Mouse (Mus musculus) forebrain, postnatal 0 days (tissue): ENCODE measurements at regions not wholly inside any gene's neighbourhood (a gene's known extent, or its start where the extent isn't known, plus 50 kb on each side); places are given as distances from the start of the nearest gene placed in this dataset.

ENCODE experiments used
- ATAC-seq: fragments of 200-750 bp; cut with Nextera tagmentation; 2 replicates; pipeline ENCODE4 v1.8.0; 2017; ENCODE audit warnings: mild to moderate bottlenecking, moderate library complexity
- DNase-seq: peaks from one replicate; pipeline ENCODE4 v3.0.0-alpha.2; 2015
- H3K27ac ChIP-seq: fragments of 300-500 bp; sonication (generic); 2 replicates; pipeline ENCODE4 v1.5.1; 2014; ENCODE audit warnings: low read depth, mild to moderate bottlenecking, antibody characterized with exemption, low read length, moderate library complexity, mixed read lengths
- H3K27me3 ChIP-seq: fragments of 300-500 bp; sonication (generic); 2 replicates; pipeline ENCODE4 v1.6.1; 2014; ENCODE audit warnings: mild to moderate bottlenecking, low read length, mixed read lengths; ENCODE audit not compliant: insufficient read depth
- H3K36me3 ChIP-seq: fragments of 300-500 bp; sonication (generic); 2 replicates; pipeline ENCODE4 v1.6.1; 2014; ENCODE audit warnings: mild to moderate bottlenecking, moderate library complexity; ENCODE audit not compliant: insufficient read depth
- H3K4me1 ChIP-seq: fragments of 300-500 bp; sonication (generic); 2 replicates; pipeline ENCODE4 v1.6.1; 2014; ENCODE audit warnings: antibody characterized with exemption; ENCODE audit not compliant: insufficient read depth
- H3K4me2 ChIP-seq: fragments of 300-500 bp; sonication (generic); 2 replicates; pipeline ENCODE4 v1.6.1; 2014; ENCODE audit warnings: low read depth, mild to moderate bottlenecking, moderate library complexity
- H3K4me3 ChIP-seq: fragments of 300-500 bp; sonication (generic); 2 replicates; pipeline ENCODE4 v1.5.1; 2014; ENCODE audit warnings: low read depth, low read length, mixed read lengths
- H3K9ac ChIP-seq: fragments of 300-500 bp; sonication (generic); 2 replicates; pipeline ENCODE4 v1.6.1; 2014; ENCODE audit warnings: mild to moderate bottlenecking
- H3K9me3 ChIP-seq: fragments of 300-500 bp; sonication (generic); 2 replicates; pipeline ENCODE4 v1.6.1; 2016; ENCODE audit warnings: low read length
- CTCF ChIP-seq: sonication (generic); IDR thresholded peaks from 2 replicates; pipeline ENCODE4 v1.5.1; 2016; ENCODE audit warnings: antibody characterized with exemption, control low read depth, low read depth
- WGBS: fragments of 180-500 bp; shearing (Covaris S2); extraction: QIAGEN DNeasy Blood & Tissue Kit; methylation state at CpG from one replicate; pipeline ENCODE4 v1.1.7; 2014; 5-methylcytosine and 5-hydroxymethylcytosine counted together

DNA sequence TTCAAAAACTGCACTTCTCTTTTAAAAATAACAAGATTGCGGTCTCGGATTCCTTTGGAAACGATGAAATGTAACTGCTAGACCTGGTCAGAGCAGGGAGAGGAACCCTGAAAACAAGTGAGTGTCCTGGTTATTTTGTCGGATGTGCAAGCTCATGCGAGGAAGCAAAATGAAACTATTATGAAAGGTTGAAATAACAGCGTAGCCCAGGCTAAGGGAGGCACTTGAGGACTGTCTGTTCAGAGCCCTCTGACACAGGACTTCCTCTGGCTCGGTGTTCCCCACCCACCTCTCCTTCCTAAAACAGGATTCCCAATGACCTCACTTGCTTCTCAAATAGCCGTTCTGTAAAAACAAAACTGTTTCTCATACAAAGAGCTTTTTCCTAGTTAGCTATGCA, 51.3 kb upstream of the S1pr1 start:
- Histone ChIP-seq H3K4me2 (no peak overlapping the region), H3K9me3 (no peaks in the 10 kb centered on the region), H3K9ac (no peak overlapping the region), H3K27ac (no peak overlapping the region), H3K27me3 (no peaks in the 10 kb centered on the region), H3K4me3 (no peak overlapping the region), H3K4me1 (no peaks in the 10 kb centered on the region), H3K36me3 (no peaks in the 10 kb centered on the region)
- DNase-seq (no peak), ATAC-seq (no peak)
- TF ChIP-seq CTCF = no peak
- 71% methylated on average over 8 of the region's 8 CpGs for WGBS

- no peak overlapping the region for H3K4me3 ChIP-seq
- no peak overlapping the region for H3K9ac ChIP-seq
- no peak for DNase-seq
- no peak for ATAC-seq
- no peaks in the 10 kb centered on the region for H3K9me3 ChIP-seq
- no peaks in the 10 kb centered on the region for H3K36me3 ChIP-seq
- no peak overlapping the region for H3K4me2 ChIP-seq
- H3K27ac ChIP-seq = no peak overlapping the region
- WGBS = 82% methylated on average over 1 of the region's 1 CpGs
- H3K27me3 ChIP-seq = no peaks in the 10 kb centered on the region
- TF ChIP-seq CTCF = no peak
- H3K4me1 ChIP-seq = no peaks in the 10 kb centered on the region
These were observed 53.4 kb upstream of the S1pr1 start for GRCm38 (mm10) chr3:115768290-115768689.

DNA sequence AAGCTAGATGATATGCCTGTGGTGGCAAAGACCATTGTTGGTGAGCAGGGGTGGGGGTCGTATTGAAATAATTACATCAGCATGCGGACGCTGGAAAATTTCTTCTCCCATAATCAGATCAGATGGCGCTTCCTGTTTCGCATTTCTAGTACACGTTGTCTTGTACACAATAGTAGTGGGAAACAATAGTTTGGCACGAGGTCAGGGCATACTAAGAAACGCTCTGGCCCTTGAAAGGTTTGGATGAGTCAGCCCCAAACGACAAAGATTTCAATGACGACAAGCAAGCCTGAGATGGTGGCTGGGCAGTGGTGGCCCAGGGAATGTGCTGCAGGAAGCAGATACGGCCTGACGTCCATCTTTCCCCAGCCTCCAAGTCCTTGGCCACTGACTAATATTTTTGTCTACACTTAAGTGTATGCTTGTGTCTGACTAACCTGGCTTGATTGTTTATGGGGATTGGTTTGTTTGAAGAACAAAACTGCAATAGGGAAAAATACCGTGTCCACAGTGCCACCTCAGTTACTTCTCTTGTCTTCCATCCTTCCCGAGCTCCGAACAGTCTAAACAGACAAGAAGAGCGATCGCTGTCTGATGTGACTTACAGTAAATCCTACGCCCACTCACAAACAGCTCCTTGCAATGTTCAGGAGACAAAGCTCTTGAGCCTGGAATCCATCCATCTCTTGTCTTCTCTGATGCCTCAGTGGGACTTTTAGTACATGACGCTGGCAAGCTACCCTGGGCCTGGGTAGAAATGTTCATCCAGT, 54.1 kb upstream of the S1pr1 start:
- no peak for ATAC-seq
- no peaks in the 10 kb centered on the region for H3K27me3 ChIP-seq
- H3K9me3 ChIP-seq = no peaks in the 10 kb centered on the region
- no peak overlapping the region for H3K4me3 ChIP-seq
- WGBS = 76% methylated on average over 19 of the region's 19 CpGs
- DNase-seq = no peak
- no peaks in the 10 kb centered on the region for H3K36me3 ChIP-seq
- H3K27ac ChIP-seq = no peak overlapping the region
- H3K9ac ChIP-seq = no peak overlapping the region
- H3K4me1 ChIP-seq = no peaks in the 10 kb centered on the region
- TF ChIP-seq CTCF = no peak
- no peak overlapping the region for H3K4me2 ChIP-seq

DNA sequence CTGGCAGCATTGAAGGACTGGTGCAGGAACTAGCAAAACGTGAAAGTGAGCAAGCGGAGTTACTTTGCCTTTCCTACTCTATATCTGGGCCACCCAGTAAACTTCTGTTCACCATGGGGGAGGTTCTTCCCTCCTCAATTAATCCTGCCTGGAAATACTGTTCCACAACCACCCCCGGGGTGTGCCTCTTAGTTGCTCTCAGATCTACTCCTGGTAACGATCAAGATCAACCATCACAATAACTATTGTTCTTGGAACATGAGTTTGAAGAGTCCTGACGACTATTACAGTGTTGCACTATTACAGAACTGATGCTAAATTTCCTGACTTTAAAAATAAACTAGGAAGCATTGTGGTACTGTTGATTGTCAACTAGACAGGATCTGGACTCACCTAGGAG, 57.8 kb upstream of the S1pr1 start:
- Histone ChIP-seq H3K9me3 (no peaks in the 10 kb centered on the region), H3K27ac (no peak overlapping the region), H3K4me2 (no peak overlapping the region), H3K27me3 (no peaks in the 10 kb centered on the region), H3K4me1 (peaks cover 9% of the 10 kb centered on the region), H3K9ac (no peak overlapping the region), H3K4me3 (no peak overlapping the region), H3K36me3 (no peaks in the 10 kb centered on the region)
- WGBS = 66% methylated on average over 5 of the region's 5 CpGs
- DNase-seq (no peak), ATAC-seq (no peak)
- TF ChIP-seq CTCF = no peak

DNA sequence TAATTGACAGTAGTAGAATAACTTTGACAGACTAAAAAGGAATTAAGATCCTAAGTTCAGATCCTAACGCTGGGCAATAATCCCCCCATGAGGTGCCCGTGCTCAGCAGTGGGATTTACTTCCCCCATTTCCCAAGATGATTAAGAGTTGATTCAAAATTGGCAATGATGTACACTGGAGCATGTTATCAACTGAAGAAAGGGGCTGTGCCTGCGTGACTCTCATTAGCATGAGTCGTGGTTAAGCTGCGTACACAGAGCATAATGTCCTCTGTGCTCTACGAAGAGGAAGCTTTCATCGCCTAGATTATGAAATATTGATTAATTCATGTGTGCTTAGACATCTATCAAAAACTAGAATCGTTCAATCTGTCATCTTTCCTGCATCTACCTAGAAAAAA, 59.4 kb upstream of the S1pr1 start:
- WGBS = 19% methylated on average over 8 of the region's 8 CpGs
- Histone ChIP-seq H3K4me2 (peak overlapping the region; percentile 35), H3K9ac (0 out of 2 replicates have a peak overlapping the region, but pooled peaks have one; percentile 14), H3K4me3 (peak overlapping the region; percentile 25), H3K27ac (no peak overlapping the region), H3K36me3 (no peaks in the 10 kb centered on the region), H3K4me1 (peaks cover 9% of the 10 kb centered on the region), H3K9me3 (no peaks in the 10 kb centered on the region), H3K27me3 (no peaks in the 10 kb centered on the region)
- DNase-seq (no peak), ATAC-seq (peak; percentile 83)
- TF ChIP-seq CTCF = no peak

DNA sequence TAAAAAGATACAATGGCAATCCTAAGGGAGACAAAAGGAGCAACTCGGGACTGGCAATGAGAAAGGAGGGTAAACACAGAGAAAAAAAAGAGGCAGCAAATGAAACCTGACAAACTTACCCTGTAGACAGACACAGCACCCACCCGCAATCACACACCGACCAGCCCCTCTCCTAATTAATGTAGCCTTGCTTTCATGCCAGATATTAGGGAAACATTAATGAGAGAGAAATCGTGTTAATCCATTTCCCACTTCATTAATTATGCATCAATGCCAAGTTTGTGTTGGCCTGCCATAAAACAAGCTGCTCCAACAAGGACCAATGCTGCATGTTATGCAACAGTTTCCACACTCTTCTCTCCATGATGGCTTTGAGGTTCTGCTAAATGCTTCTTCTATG, 59.9 kb upstream of the S1pr1 start:
- peak; percentile 27 for DNase-seq
- H3K9ac ChIP-seq = 0 out of 2 replicates have a peak overlapping the region, but pooled peaks have one; percentile 14
- H3K4me3 ChIP-seq = peak overlapping the region; percentile 25
- no peaks in the 10 kb centered on the region for H3K9me3 ChIP-seq
- TF ChIP-seq CTCF = no peak
- peak overlapping the region; percentile 35 for H3K4me2 ChIP-seq
- H3K27ac ChIP-seq = no peak overlapping the region
- ATAC-seq = peak; percentile 36; the same call in 1 of the 2 replicates
- peaks cover 9% of the 10 kb centered on the region for H3K4me1 ChIP-seq
- H3K36me3 ChIP-seq = no peaks in the 10 kb centered on the region
- WGBS = 19% methylated on average over 4 of the region's 4 CpGs
- no peaks in the 10 kb centered on the region for H3K27me3 ChIP-seq

- WGBS = 89% methylated on average over 10 of the region's 10 CpGs
- H3K4me1 ChIP-seq = peaks cover 6% of the 10 kb centered on the region
- no peak for ATAC-seq
These were observed 64.4 kb upstream of the S1pr1 start for GRCm38 (mm10) chr3:115779144-115779890.

More at GRCm38 (mm10) chr3:115779144-115779890, 64.4 kb upstream of the S1pr1 start:
- no peak overlapping the region for H3K4me2 ChIP-seq
- no peak overlapping the region for H3K4me3 ChIP-seq
- H3K9ac ChIP-seq = no peak overlapping the region
- no peak overlapping the region for H3K27ac ChIP-seq
- no peaks in the 10 kb centered on the region for H3K36me3 ChIP-seq
- no peaks in the 10 kb centered on the region for H3K9me3 ChIP-seq
- no peaks in the 10 kb centered on the region for H3K27me3 ChIP-seq
- DNase-seq = no peak
- no peak for TF ChIP-seq CTCF
